ENCODE assay signal across 8 mouse cellular contexts in the genomic region with DNA sequence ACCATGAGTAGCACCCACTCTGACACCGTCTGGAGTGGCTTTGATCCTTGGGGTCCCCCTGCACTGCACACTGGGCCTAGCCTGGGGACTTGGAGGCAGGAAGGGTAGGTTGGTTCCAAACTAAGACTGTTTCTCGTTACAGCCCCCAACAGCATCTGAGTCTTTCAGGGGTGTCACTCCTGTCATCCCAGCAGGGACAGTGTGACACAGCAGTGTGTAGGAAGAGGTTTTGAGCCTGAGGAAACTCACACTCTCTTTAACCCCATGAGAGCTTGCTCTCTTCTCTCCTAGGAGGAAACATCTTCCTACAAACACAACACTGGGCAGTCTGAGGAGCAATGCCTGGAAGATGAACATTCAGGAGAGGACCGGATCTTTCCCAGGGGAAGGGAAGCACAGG.
A peak's percentile ranks its signal among the peaks of the same experiment; 100 is the strongest.
DNase-seq lines count a peak whose midpoint lies in the region; ATAC-seq and TF ChIP-seq lines count a peak whose summit lies in the region.

No protein-coding gene starts in this region.

- no peaks in the 10 kb centered on the region for H3K36me3 ChIP-seq in hindbrain, embryonic 14.5 days (replicated peaks; ENCODE audit: control insufficient read depth, insufficient read depth)
- H3K36me3 ChIP-seq in hindbrain, embryonic 16.5 days (ENCODE audit: control insufficient read depth, insufficient read depth, low read length): no peaks in the 10 kb centered on the region; the same call in 1 of the 2 replicates
- peaks cover 0 to 17% of the 10 kb centered on the region in 2 experiments; a peak in 2 of 4 replicates for H3K36me3 ChIP-seq in MEL (ENCODE audit: control insufficient read depth in 1 of 2, insufficient read depth in 2 of 2, low read length in 2 of 2)
- H3K36me3 ChIP-seq in midbrain, embryonic 13.5 days: no peaks in the 10 kb centered on the region

- no peak for TF ChIP-seq CTCF in MEL (IDR thresholded peaks at IDR 0.05 in 2 of 3, conservative IDR thresholded peaks at IDR 0.05 in 1 of 3; ENCODE audit: control insufficient read depth in 1 of 3, insufficient read depth in 1 of 3, low read depth in 2 of 3, low read length in 3 of 3, poor library complexity in 1 of 3, severe bottlenecking in 1 of 3)

- H3K9ac ChIP-seq in hindbrain, embryonic 14.5 days: no peak overlapping the region
- no peak overlapping the region for H3K9ac ChIP-seq in hindbrain, embryonic 16.5 days (ENCODE audit: low read depth, low read length)
- H3K9ac ChIP-seq in MEL (ENCODE audit: control insufficient read depth, low read depth, low read length, poor library complexity, severe bottlenecking): peak overlapping the region; percentile 57
- H3K9ac ChIP-seq in midbrain, embryonic 13.5 days (replicated peaks): no peak overlapping the region

- H3K4me1 ChIP-seq in hindbrain, embryonic 14.5 days (replicated peaks; ENCODE audit: control insufficient read depth, insufficient read depth, low read length): peaks cover 8% of the 10 kb centered on the region; the same call in 1 of the 2 replicates
- H3K4me1 ChIP-seq in hindbrain, embryonic 16.5 days (ENCODE audit: control insufficient read depth, insufficient read depth, low read depth, low read length): peaks cover 7% of the 10 kb centered on the region
- peaks cover 3 to 28% of the 10 kb centered on the region in 2 experiments for H3K4me1 ChIP-seq in MEL (ENCODE audit: control insufficient read depth in 1 of 2, insufficient read depth in 2 of 2, low read length in 2 of 2)
- peaks cover 11% of the 10 kb centered on the region for H3K4me1 ChIP-seq in midbrain, embryonic 13.5 days (replicated peaks)

- WGBS in hindbrain, embryonic 14.5 days: 61% methylated on average over 3 of the region's 3 CpGs
- 60% methylated on average over 3 of the region's 3 CpGs for WGBS in hindbrain, embryonic 16.5 days
- 68% methylated on average over 3 of the region's 3 CpGs for WGBS in midbrain, embryonic 13.5 days

- TF ChIP-seq RAD21 in MEL (IDR thresholded peaks at IDR 0.05; ENCODE audit: low read depth, low read length): no peak

- no peak for TF ChIP-seq POLR2A in MEL (IDR thresholded peaks at IDR 0.05; ENCODE audit: control insufficient read depth in 1 of 2, insufficient read depth in 1 of 2, low read depth in 1 of 2, low read length in 2 of 2, poor library complexity in 1 of 2)

- H3K27me3 ChIP-seq in hindbrain, embryonic 14.5 days (ENCODE audit: control insufficient read depth, insufficient read depth, low read length): no peaks in the 10 kb centered on the region
- H3K27me3 ChIP-seq in hindbrain, embryonic 16.5 days (replicated peaks; ENCODE audit: control insufficient read depth, insufficient read depth, low read length): peaks cover 2% of the 10 kb centered on the region; the same call in 1 of the 2 replicates
- H3K27me3 ChIP-seq in MEL (ENCODE audit: control insufficient read depth in 1 of 2, insufficient read depth in 2 of 2, low read length in 2 of 2): no peaks in the 10 kb centered on the region
- H3K27me3 ChIP-seq in midbrain, embryonic 13.5 days: no peaks in the 10 kb centered on the region; the same call in 1 of the 2 replicates

- ATAC-seq in hindbrain, embryonic 14.5 days (ENCODE audit: low FRiP score): no peak
- no peak; the same call in 1 of the 2 replicates for ATAC-seq in hindbrain, embryonic 16.5 days
- ATAC-seq in erythroblast, adult 5-6 weeks (replicated peaks; ENCODE audit: low FRiP score, poor library complexity, severe bottlenecking): peak; percentile 9
- ATAC-seq in midbrain, embryonic 13.5 days: peak; percentile 43; the same call in 1 of the 2 replicates

- TF ChIP-seq EP300 in MEL (IDR thresholded peaks at IDR 0.05; ENCODE audit: low read depth in 1 of 2, low read length in 2 of 2): no peak

- H3K27ac ChIP-seq in hindbrain, embryonic 14.5 days: peak overlapping the region; percentile 2; the same call in 1 of the 2 replicates
- H3K27ac ChIP-seq in hindbrain, embryonic 16.5 days (ENCODE audit: low read depth, low read length): no peak overlapping the region; the same call in 1 of the 2 replicates
- peak overlapping the region; percentile 55 for H3K27ac ChIP-seq in MEL (ENCODE audit: control insufficient read depth, low read depth, low read length)
- no peak overlapping the region for H3K27ac ChIP-seq in midbrain, embryonic 13.5 days

- H3K4me2 ChIP-seq in hindbrain, embryonic 14.5 days (replicated peaks): no peak overlapping the region
- no peak overlapping the region for H3K4me2 ChIP-seq in hindbrain, embryonic 16.5 days (ENCODE audit: low read length)
- H3K4me2 ChIP-seq in midbrain, embryonic 13.5 days (replicated peaks): no peak overlapping the region

- no peaks in the 10 kb centered on the region for H3K79me2 ChIP-seq in MEL (ENCODE audit: control insufficient read depth, insufficient read depth, low read length, poor library complexity)

- H3K4me3 ChIP-seq in hindbrain, embryonic 14.5 days (replicated peaks; ENCODE audit: low read length): no peak overlapping the region
- H3K4me3 ChIP-seq in hindbrain, embryonic 16.5 days (ENCODE audit: low read length): no peak overlapping the region
- H3K4me3 ChIP-seq in MEL (ENCODE audit: control insufficient read depth in 1 of 2, insufficient read depth in 1 of 2, low read depth in 2 of 2, low read length in 2 of 2): no peak overlapping the region; a peak in 1 of 4 replicates
- no peak overlapping the region for H3K4me3 ChIP-seq in midbrain, embryonic 13.5 days (replicated peaks)

- DNase-seq in hindbrain, embryonic 14.5 days (ENCODE audit: low spot score): no peak
- no peak for DNase-seq in MEL (ENCODE audit: low read depth, low spot score)
- no peak for DNase-seq in gastrocnemius, postnatal 10 days
- DNase-seq in cerebellum, adult 9-10 months: no peak
- no peak for DNase-seq in cerebellum, adult 11 months

- H3K9me3 ChIP-seq in hindbrain, embryonic 14.5 days (ENCODE audit: control insufficient read depth, low read length): no peaks in the 10 kb centered on the region
- H3K9me3 ChIP-seq in hindbrain, embryonic 16.5 days (ENCODE audit: control insufficient read depth, low read length): no peaks in the 10 kb centered on the region
- no peaks in the 10 kb centered on the region for H3K9me3 ChIP-seq in MEL (replicated peaks; ENCODE audit: insufficient read depth, low read length)
- no peaks in the 10 kb centered on the region for H3K9me3 ChIP-seq in midbrain, embryonic 13.5 days

TF ChIP-seq in MEL, 35 proteins besides CTCF, POLR2A, EP300 and RAD21:
- TF ChIP-seq JUND (IDR thresholded peaks at IDR 0.05; ENCODE audit: low read depth, low read length) (no peak), SIN3A (IDR thresholded peaks at IDR 0.05; ENCODE audit: low read length) (no peak), KAT2A (conservative IDR thresholded peaks at IDR 0.05; ENCODE audit: low read depth, low read length) (no peak), E2F4 (IDR thresholded peaks at IDR 0.05; ENCODE audit: borderline replicate concordance, low read depth, low read length) (no peak), MAFK (IDR thresholded peaks at IDR 0.05; ENCODE audit: borderline replicate concordance, low read depth, low read length) (no peak), ZKSCAN1 (IDR thresholded peaks at IDR 0.05; ENCODE audit: low read depth, low read length) (no peak)

Comparison
In these comparisons a context has a peak if more than half of its experiments do, and no peak if none do; other contexts are left out.
1. H3K27ac ChIP-seq: peak in hindbrain, embryonic 14.5 days (single experiment) and MEL (single experiment); none in hindbrain, embryonic 16.5 days (single experiment) and midbrain, embryonic 13.5 days (single experiment).
2. ATAC-seq: peak in erythroblast, adult 5-6 weeks (single experiment) and midbrain, embryonic 13.5 days (single experiment); none in hindbrain, embryonic 14.5 days (single experiment) and hindbrain, embryonic 16.5 days (single experiment).